Mouse (Mus musculus): ENCODE results near the gene Gm8265.
"Not testable (repeated sequence)": the region's sequence is repeated elsewhere in the genome, so short reads cannot be mapped to it uniquely, and the experiment has no call there.

Gene Gm8265

DNA sequence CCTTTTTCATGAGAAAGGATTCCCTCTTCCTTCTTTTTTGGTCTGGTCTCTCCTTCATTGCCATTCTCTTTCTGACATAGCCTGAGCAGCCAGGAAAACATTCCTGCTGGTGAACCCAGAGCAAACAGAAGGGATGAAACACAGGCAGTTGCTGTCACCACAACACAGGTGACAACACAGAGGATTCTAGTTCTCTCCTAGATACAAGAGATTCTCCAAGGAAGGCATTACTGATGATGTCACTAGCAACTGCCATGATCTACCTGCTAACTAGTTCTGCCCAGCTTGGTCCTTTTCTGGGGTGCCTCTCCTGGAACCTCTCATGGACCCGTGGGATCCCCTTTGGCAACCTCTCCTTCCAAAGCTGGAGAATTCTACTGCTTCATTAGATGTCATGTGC, at the start of gene Gm8265:
Gene Gm8265 (minus strand): TSS at position 101 of the 400 bp plus-strand sequence.
- in situ Hi-C loops (cut with MseI, MboI), result not testable (repeated sequence)

Measured in mouse trophoblast stem cell (cell line).